Mouse (Mus musculus): ENCODE data around the gene Phf21a.

Phf21a gene

GRCm38 (mm10) chr2:92092817-92093216, at the start of gene Phf21a:
TSS of gene Phf21a (plus strand) at chr2:92093117.
- no peak for DNase-seq

- DNase-seq = no peak
Observed at GRCm38 (mm10) chr2:92043285-92043684, 49.6 kb upstream of the Phf21a start.

- DNase-seq = no peak
Observed at GRCm38 (mm10) chr2:92047601-92048000, 45.3 kb upstream of the Phf21a start.

GRCm38 (mm10) chr2:92048034-92048690, 44.8 kb upstream of the Phf21a start:
- no peak for DNase-seq

GRCm38 (mm10) chr2:92052188-92052587, 40.7 kb upstream of the Phf21a start:
- no peak for DNase-seq

GRCm38 (mm10) chr2:92052754-92053153, 40.2 kb upstream of the Phf21a start:
- DNase-seq = no peak

GRCm38 (mm10) chr2:92055101-92055813, 37.7 kb upstream of the Phf21a start:
- peak; percentile 89 for DNase-seq

- peak; percentile 59 for DNase-seq
Observed at GRCm38 (mm10) chr2:92055831-92056236, 37.1 kb upstream of the Phf21a start.

GRCm38 (mm10) chr2:92056760-92057159, 36.2 kb upstream of the Phf21a start:
- no peak for DNase-seq

- peak; percentile 84 for DNase-seq
Observed at GRCm38 (mm10) chr2:92058469-92058868, 34.4 kb upstream of the Phf21a start.

GRCm38 (mm10) chr2:92058936-92059335, 34.0 kb upstream of the Phf21a start:
- DNase-seq = no peak

GRCm38 (mm10) chr2:92059481-92060220, 33.3 kb upstream of the Phf21a start:
- DNase-seq = peak; percentile 23

GRCm38 (mm10) chr2:92060291-92060690, 32.6 kb upstream of the Phf21a start:
- DNase-seq = no peak

GRCm38 (mm10) chr2:92061337-92061736, 31.6 kb upstream of the Phf21a start:
- DNase-seq = no peak

GRCm38 (mm10) chr2:92063106-92063505, 29.8 kb upstream of the Phf21a start:
- no peak for DNase-seq

- DNase-seq = no peak
Observed at GRCm38 (mm10) chr2:92065269-92065888, 27.5 kb upstream of the Phf21a start.

- DNase-seq = no peak
Observed at GRCm38 (mm10) chr2:92065938-92066337, 27.0 kb upstream of the Phf21a start.

GRCm38 (mm10) chr2:92066899-92067298, 26.0 kb upstream of the Phf21a start:
- DNase-seq = no peak

GRCm38 (mm10) chr2:92067600-92067999, 25.3 kb upstream of the Phf21a start:
- no peak for DNase-seq

GRCm38 (mm10) chr2:92069630-92070029, 23.3 kb upstream of the Phf21a start:
- DNase-seq = no peak

GRCm38 (mm10) chr2:92071143-92071542, 21.8 kb upstream of the Phf21a start:
- DNase-seq = no peak

GRCm38 (mm10) chr2:92076086-92076692, 16.7 kb upstream of the Phf21a start:
- DNase-seq = no peak

GRCm38 (mm10) chr2:92082196-92082595, 10.7 kb upstream of the Phf21a start:
- no peak for DNase-seq
